Mouse (Mus musculus) cerebellum, adult 2 months (tissue): ENCODE measurements around the gene Haspin.

Source experiments
- CTCF ChIP-seq: fragments of 200-500 bp; IDR thresholded peaks from 2 replicates; pipeline ENCODE4 v1.5.1; 2011; ENCODE audit warnings: low read depth, mild to moderate bottlenecking, control low read depth, low read length, moderate library complexity, borderline replicate concordance; ENCODE audit not compliant: insufficient read depth
- POLR2A ChIP-seq: fragments of 200-500 bp; IDR thresholded peaks from 2 replicates; pipeline ENCODE4 v1.6.1; 2011; ENCODE audit warnings: low read length, control low read depth, borderline replicate concordance; ENCODE audit not compliant: insufficient read depth

DNA sequence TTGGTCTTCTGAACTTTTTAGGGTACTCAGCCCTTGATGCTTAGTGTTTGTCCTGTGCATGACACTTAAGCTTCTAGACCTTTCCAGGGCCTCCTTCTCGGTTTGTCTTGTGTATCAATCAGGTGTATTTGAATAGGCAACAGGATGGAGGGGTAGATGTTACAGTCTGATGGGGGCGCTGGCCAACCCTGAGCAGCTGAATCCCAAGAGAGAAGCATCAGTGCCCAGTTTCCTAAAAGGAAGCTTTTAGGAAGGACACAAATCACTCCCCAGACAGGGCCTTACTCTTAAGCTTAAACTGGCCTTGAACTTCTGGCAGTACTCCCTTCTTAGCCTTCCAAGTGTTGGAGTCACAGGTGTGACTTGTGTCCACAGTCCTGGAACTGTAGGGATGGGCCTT is 39.8 kb upstream of the Haspin start:
- no peak for TF ChIP-seq CTCF
- no peak for TF ChIP-seq POLR2A
